Mouse (Mus musculus): ENCODE data around the gene Plce1.

DNA sequence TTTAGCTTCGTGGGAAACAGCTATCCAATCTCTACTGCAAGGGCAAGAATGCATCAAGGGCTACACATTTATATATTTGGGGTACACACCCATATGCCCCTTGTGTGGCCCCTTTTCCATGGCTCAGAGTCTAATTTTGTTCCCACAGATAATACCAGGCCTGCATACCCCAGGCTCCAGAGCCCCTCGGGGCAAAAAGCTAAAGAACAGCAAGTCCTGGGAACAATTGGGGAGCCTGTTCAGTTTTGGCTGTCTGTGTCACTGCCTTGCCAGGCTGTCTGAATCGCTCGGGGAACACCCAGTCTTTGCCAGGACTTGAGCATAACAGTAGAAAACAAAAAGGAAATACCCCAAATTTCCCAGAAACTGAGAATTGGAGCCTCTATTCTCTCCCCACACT is 20.2 kb upstream of the Plce1 start:
- no peak for TF ChIP-seq CTCF (IDR thresholded peaks at IDR 0.05; ENCODE audit: low read depth, low read length)
- TF ChIP-seq POLR2A (IDR thresholded peaks at IDR 0.05; ENCODE audit: borderline replicate concordance, low read depth, low read length), result no peak
